Mouse (Mus musculus): ENCODE measurements around the gene Bloc1s2. TPM values are rescaled to one million over a fixed set of nuclear protein-coding genes. Genes with fewer than 3 reads are reported as not detected.

Gene Bloc1s2
- total RNA-seq (2017): 35.1 and 65.0 TPM in 2 replicates

DNA sequence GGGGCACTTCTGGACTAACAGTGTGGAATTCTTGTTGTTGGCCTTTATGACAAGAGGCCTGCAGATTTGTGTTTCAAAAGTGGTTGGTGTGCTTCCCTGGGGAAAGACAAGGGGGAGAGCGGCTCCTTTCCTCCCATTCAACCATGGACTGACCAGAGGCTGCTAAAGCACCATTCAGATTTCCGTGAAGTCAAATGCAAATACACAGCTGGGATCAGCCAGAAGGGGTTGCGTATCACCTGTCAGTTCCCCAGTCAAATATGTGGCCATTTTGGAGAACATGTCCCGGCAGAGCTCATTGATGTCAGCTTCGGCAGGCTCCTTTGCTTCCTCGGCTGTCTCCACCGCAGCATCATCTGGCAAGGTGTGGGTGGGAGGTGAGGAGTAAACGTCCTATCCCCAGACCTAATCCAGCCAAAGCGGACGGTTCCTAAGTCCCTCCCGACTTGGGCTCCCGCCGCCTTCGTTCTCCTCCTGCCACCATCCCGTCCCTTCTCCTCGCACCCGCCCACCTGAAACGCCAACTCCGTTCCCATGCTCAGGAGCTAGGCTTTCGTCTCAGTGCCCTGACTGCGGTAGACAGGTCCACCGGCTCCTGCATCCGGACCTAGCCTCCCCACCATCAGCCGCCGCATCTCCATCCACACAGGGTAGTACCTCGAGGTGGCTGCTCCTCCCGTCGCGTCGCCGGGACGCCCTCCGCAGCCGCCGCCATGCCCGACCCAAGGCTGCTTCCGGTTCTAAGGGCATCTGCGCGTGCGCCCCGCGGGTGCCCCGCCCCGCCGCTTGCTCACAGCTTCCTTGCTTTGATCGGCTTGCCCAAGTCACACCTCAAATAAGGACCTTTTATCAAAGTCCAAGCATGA, at the start of gene Bloc1s2:
TSS of gene Bloc1s2 (minus strand) at position 745 of the 866 bp plus-strand sequence.
- ATAC-seq (replicated peaks in 1 of 2; ENCODE audit: insufficient read depth in 1 of 2, low FRiP score in 2 of 2, low TSS enrichment in 1 of 2, low read depth in 1 of 2, poor library complexity in 2 of 2, severe bottlenecking in 2 of 2): peak; percentile 74 to 81

DNA sequence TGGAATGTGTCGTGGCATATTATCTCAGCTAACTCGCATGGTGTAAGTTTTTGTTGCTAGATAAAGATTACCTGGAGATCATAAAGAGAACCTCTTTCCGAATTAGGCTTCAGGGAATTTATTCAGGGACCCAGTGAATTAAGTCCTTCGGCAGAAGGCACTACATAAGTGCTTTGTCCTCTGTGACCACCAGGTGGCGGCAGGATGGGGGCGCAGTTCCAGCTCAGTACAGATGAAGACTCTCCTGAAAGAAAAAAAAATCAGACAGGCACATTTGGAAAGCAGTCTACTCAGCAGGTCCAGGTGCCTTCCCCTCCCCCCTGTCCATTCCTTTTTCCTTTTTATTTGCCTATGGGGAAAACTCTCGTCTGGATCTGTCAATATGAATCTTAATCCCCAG, 48.9 kb upstream of the Bloc1s2 start:
- no peak for ATAC-seq (replicated peaks in 1 of 2; ENCODE audit: insufficient read depth in 1 of 2, low FRiP score in 2 of 2, low TSS enrichment in 1 of 2, low read depth in 1 of 2, poor library complexity in 2 of 2, severe bottlenecking in 2 of 2)

DNA sequence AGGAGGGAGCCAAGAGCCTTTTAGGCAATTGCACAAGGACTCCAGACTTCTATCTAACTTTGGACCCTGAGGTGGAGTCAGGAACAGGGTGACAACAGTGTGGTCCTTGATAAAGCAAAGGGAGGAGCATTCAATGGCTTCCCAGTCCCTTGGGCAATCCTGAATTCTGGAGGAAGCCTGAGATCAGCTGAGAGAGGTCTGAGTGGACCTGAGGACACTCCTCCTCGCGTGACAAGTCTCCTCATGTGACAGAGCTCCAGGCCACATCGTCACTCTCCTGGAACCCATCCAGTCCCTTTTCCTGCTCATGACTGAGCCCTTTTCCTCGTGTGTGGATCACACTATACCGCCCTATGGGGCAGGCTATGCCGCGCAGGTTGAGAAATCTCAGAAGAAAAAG, 47.7 kb upstream of the Bloc1s2 start:
- ATAC-seq (replicated peaks in 1 of 2; ENCODE audit: insufficient read depth in 1 of 2, low FRiP score in 2 of 2, low TSS enrichment in 1 of 2, low read depth in 1 of 2, poor library complexity in 2 of 2, severe bottlenecking in 2 of 2): no peak

DNA sequence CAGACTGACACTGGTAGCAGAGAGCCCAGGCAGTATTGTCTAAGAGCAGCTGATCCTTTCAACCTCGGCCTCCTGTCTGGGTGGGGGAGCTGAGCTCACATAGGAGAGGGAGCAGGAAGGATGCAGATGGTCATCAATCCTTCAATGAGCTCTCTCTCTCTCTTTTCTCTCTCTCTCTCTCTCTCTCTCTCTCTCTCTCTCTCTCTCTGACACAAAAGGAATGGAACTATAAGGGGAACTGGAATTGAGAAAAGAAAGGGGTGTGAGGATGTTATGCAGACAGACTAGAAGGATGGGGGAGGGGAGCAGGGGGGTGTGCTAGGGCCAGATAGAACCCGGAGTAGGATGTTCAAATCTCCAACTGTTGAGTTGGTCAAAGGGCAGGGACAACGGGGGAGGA, 46.1 kb upstream of the Bloc1s2 start, which contains the start of gene Pkd2l1:
TSS of gene Pkd2l1 (minus strand) at position 101 of the 400 bp plus-strand sequence.
- no peak for ATAC-seq (replicated peaks in 1 of 2; ENCODE audit: insufficient read depth in 1 of 2, low FRiP score in 2 of 2, low TSS enrichment in 1 of 2, low read depth in 1 of 2, poor library complexity in 2 of 2, severe bottlenecking in 2 of 2)

DNA sequence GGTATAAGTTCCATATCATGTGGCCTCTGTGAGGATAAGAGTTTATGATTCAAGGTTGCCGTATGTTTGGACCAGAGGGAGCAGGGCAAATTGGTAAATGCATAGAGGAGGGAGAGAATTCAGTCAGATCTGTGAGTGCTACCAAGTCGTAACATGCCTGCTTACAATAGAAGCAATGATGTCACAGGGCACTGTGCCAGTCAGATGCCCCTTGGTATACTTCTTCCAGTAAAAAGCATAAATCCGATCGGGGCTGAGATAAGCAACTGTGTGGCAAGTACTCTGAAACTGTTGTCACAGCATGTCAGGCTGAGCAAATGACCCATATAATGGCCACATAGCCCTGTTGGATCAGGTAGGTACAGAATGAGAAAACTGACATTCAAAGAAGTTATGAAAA, 42.8 kb upstream of the Bloc1s2 start:
- ATAC-seq (replicated peaks in 1 of 2; ENCODE audit: insufficient read depth in 1 of 2, low FRiP score in 2 of 2, low TSS enrichment in 1 of 2, low read depth in 1 of 2, poor library complexity in 2 of 2, severe bottlenecking in 2 of 2): no peak

DNA sequence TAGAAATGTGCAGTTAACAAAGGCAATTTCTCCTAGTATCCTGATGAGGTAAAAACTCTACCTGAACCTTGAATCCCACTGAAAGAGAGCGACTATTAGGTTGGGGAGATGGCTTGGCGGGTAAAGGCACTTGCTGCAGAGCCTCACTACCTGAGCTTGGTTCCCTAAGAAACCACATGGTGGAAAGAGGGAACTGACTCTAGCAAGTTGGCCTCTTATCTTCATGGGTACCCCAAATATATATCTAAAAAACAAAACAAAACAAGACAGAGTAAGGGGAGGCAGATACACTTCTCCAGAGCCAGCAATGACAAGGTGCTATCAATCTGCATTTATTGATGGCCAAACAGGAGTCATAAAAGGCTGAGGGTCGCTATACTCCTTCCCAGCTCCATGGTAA, 37.7 kb upstream of the Bloc1s2 start:
- ATAC-seq (replicated peaks in 1 of 2; ENCODE audit: insufficient read depth in 1 of 2, low FRiP score in 2 of 2, low TSS enrichment in 1 of 2, low read depth in 1 of 2, poor library complexity in 2 of 2, severe bottlenecking in 2 of 2): no peak

DNA sequence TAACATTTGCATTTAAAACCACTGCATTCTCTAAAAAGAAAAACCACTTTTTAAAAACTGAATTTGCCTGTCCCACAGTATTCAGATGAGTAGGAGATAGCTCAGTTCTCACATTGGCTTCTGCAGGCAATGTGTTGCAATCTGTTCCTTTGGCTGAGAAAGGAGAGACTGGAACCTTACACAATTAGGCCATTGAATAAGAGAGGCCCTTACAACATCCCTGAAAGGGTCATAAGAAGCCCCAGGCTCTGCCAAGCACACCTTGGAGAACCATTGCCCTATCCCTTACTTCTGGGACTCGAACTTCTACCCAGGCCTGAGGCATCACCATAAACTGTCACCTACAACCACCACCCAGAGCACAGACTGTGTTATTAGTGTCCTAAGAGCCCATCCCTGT, 34.3 kb upstream of the Bloc1s2 start:
- ATAC-seq (replicated peaks in 1 of 2; ENCODE audit: insufficient read depth in 1 of 2, low FRiP score in 2 of 2, low TSS enrichment in 1 of 2, low read depth in 1 of 2, poor library complexity in 2 of 2, severe bottlenecking in 2 of 2): no peak; a peak in 1 of 4 replicates

DNA sequence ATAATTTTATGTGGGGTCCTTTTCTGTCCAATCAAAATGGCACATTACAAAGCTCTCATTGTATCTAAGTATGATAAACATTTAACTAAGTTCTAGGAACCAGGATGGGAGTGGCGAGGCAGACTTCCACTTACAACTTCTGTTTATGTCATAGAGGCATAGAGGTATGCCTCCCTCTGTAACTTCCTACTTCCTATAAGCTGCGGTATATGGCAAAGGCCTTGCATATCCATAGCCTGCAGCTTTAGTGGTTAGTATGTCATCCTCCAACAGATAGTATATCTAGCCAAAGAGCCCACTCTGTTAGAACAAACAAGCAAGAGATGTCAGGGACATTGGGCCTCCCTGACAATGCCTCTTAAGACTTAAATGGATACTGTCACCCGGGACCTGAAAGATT, 30.5 kb upstream of the Bloc1s2 start:
- ATAC-seq (replicated peaks in 1 of 2; ENCODE audit: insufficient read depth in 1 of 2, low FRiP score in 2 of 2, low TSS enrichment in 1 of 2, low read depth in 1 of 2, poor library complexity in 2 of 2, severe bottlenecking in 2 of 2): no peak

DNA sequence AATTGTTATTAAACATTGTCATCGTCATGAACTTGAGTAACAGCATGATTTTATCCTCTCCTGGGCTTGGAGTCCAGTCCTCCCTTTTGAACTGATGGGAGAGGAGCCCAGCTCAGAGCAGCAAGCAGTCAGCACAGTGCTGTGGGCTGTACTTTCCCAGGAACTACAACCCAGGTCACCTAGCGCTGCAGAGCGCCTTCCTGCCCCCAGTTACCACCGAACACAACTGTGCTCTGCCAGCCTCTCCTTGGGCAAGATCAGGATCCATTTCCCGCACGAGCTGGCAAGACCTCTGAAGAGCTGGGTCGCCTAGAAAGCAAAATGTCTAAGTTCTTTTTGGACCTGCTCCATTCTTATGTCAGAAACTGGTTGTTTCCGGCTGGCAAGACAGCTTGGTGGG, 28.6 kb upstream of the Bloc1s2 start:
- peak in 1 of 2 experiments; percentile 29; a peak in 1 of 4 replicates for ATAC-seq (replicated peaks in 1 of 2; ENCODE audit: insufficient read depth in 1 of 2, low FRiP score in 2 of 2, low TSS enrichment in 1 of 2, low read depth in 1 of 2, poor library complexity in 2 of 2, severe bottlenecking in 2 of 2)

DNA sequence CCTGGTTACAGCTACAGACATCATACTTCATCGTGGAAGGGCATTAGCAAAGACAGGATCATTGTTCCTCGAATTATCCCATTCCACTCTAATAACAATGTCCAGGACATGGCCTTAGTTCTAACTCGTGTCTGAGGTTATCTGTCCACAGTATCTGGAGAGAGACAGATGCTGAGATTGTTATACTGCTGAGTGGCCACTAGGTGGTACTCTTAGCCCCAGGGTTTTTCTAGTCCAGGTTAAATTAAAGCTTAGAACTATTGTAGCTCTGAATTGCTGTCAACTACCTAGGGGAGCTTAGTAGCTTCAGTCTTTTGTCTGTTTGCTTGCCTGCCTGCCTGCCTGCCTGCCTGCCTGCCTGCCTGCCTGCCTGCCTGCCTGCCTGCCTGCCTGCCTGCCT, 15.3 kb upstream of the Bloc1s2 start:
- ATAC-seq (replicated peaks in 1 of 2; ENCODE audit: insufficient read depth in 1 of 2, low FRiP score in 2 of 2, low TSS enrichment in 1 of 2, low read depth in 1 of 2, poor library complexity in 2 of 2, severe bottlenecking in 2 of 2): peak; percentile 42 to 53; a peak in 2 of 4 replicates

DNA sequence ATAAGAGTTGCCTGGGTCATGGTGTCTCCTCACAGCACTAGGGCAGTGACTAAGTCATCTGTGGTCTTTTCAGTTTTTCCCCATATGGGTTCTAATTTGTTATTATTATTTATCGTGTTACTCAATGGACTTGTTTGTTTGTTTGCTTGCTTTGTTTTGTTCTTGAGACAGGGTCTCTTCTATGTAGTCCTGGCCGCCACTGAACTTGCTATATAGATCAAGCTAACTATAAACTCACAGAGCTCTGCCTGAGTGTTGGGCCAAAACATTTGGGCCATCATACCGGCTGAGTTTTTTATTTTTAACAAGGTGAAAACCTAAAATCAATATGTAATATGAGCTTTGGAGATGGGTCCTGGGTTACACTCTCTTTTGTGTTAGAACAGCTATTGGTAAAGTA, 13.1 kb upstream of the Bloc1s2 start:
- ATAC-seq (replicated peaks in 1 of 2; ENCODE audit: insufficient read depth in 1 of 2, low FRiP score in 2 of 2, low TSS enrichment in 1 of 2, low read depth in 1 of 2, poor library complexity in 2 of 2, severe bottlenecking in 2 of 2): no peak

DNA sequence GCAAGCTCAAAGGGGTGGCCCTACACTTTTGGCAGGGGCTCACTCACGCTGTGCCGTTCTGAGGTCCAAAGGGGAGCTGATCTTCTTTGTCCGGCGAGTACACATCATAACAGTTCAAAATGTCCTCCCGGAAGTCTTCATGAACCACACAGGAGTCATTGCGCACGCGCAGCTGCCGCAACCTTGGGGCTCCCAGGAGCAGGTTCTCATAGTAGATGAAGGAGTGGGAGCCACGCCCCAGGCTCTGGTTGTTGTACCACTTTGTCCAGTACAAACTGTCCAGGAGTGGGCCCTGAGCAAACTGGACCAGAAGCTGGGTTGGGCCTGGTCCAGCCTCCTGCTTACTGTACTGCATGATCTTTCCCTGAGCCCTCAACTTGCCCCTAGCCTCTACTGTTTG, 10.8 kb upstream of the Bloc1s2 start:
- no peak; a peak in 1 of 4 replicates for ATAC-seq (replicated peaks in 1 of 2; ENCODE audit: insufficient read depth in 1 of 2, low FRiP score in 2 of 2, low TSS enrichment in 1 of 2, low read depth in 1 of 2, poor library complexity in 2 of 2, severe bottlenecking in 2 of 2)

DNA sequence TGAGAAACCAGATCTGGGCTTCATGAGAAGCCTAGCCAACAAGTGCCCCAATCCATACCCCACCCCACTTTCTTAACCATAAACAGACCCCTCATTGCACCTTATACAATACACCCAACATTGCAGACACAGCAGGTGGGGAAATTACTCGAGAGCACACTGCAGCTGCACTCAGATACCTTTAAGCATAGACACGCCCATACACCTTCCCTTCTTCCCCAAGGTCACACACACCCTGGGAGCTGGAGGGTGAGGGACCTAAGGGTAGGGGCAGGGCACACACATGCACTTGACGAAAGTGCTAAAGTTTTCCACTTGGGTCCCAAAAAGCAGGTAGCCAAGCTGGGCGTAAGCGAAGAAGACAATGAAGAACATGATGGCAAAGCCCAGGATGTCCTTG, 7.5 kb upstream of the Bloc1s2 start:
- ATAC-seq (replicated peaks in 1 of 2; ENCODE audit: insufficient read depth in 1 of 2, low FRiP score in 2 of 2, low TSS enrichment in 1 of 2, low read depth in 1 of 2, poor library complexity in 2 of 2, severe bottlenecking in 2 of 2): no peak

DNA sequence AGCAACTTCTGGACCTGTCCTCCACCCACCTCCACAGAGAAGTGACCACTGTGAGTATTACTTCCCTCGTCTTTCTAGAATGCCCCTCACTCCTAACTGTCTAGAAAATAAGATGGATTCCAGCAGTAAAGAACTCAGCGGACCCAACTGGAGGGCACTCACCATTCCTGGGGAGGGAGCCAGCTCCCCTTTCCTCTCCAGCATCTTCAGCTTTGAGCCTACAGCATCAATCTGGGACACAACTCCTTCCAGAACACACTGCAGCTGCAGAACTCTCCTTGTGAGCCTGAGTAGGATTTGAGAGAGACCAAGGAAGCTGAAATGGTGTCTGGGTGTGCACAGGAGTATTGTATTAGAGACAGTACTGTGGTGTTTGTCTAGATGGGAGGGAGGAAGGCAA, 2.7 kb upstream of the Bloc1s2 start:
- no peak for ATAC-seq (replicated peaks in 1 of 2; ENCODE audit: insufficient read depth in 1 of 2, low FRiP score in 2 of 2, low TSS enrichment in 1 of 2, low read depth in 1 of 2, poor library complexity in 2 of 2, severe bottlenecking in 2 of 2)

DNA sequence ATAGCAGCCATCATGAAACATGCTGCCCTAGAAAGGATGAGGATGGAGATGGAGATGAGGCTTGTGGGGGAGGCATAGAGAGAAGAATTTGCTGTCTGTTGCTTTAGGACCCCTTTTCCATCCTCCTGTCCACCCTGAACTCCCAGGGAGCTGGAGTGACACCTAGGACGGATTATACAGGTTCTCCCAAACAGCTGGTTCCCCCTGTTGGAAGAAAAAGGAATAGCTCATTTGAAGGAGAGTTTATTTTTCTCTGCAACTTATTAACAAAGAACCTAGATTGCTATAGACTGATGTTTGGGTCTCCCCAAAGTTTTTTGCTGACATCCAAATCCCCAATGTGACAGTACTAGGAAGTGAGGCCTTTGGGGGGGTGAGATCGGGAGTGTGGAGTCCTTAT, 2.1 kb upstream of the Bloc1s2 start:
- no peak for ATAC-seq (replicated peaks in 1 of 2; ENCODE audit: insufficient read depth in 1 of 2, low FRiP score in 2 of 2, low TSS enrichment in 1 of 2, low read depth in 1 of 2, poor library complexity in 2 of 2, severe bottlenecking in 2 of 2)

DNA sequence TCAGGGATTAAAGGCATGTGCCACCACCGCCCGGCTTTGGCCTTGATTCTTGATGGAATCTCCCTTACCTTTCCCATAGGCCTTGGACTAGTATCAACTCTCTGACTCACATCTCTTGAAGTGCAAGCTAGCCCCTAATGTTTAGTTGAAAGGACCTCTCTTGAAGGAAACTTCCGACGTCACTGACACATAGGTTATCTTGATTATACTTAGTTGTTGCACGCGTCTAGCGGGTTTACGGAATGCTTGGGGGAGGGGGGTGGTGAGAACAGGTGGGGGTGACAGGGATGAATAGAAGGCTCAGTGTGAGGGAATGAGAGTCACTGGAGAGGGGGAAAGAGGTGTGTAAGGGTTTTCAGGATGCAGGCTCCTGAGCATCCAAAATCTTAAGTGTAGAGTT, 705 bp upstream of the Bloc1s2 start:
- ATAC-seq (replicated peaks in 1 of 2; ENCODE audit: insufficient read depth in 1 of 2, low FRiP score in 2 of 2, low TSS enrichment in 1 of 2, low read depth in 1 of 2, poor library complexity in 2 of 2, severe bottlenecking in 2 of 2): no peak

DNA sequence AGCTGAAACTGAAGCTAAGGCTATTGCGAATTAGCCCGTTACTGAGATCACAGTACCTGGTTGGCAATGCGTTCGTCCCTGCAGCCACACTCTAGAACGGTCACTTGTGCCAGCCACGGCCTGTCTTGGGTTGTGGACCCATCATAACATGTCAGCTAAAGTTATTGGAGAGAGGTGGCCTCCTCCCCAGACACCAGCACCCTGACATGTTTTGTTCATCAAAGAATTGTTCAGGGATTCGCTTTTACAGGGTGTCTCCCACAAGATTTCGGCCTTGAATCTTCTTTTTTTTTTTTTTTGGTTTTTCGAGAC, 278 bp upstream of the Bloc1s2 start:
- 0 out of 4 replicates have a peak, but pooled peaks of 1 of the 2 experiments have one; percentile 4 for ATAC-seq (replicated peaks in 1 of 2; ENCODE audit: insufficient read depth in 1 of 2, low FRiP score in 2 of 2, low TSS enrichment in 1 of 2, low read depth in 1 of 2, poor library complexity in 2 of 2, severe bottlenecking in 2 of 2)

DNA sequence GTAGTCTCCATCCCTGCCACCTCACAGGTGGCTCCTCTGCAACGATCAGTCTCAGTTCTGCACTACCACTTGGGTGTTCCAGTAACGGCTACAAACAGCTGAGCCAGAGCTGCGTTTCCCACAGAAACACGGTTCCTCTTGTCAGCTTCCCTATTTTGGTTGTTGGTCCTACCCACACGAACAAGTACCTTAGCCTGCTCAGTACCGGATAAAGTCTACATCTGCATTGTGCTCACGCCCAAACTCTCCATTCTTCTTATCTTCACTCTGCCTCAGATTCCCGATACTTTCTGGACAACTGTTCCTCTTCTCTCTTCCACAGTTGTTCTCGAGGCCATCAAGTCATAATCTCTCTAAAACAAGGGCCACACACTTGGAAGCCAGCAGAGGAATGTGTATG, 1.9 kb downstream of the Bloc1s2 start:
- peak; percentile 68 to 81 for ATAC-seq (replicated peaks in 1 of 2; ENCODE audit: insufficient read depth in 1 of 2, low FRiP score in 2 of 2, low TSS enrichment in 1 of 2, low read depth in 1 of 2, poor library complexity in 2 of 2, severe bottlenecking in 2 of 2)

DNA sequence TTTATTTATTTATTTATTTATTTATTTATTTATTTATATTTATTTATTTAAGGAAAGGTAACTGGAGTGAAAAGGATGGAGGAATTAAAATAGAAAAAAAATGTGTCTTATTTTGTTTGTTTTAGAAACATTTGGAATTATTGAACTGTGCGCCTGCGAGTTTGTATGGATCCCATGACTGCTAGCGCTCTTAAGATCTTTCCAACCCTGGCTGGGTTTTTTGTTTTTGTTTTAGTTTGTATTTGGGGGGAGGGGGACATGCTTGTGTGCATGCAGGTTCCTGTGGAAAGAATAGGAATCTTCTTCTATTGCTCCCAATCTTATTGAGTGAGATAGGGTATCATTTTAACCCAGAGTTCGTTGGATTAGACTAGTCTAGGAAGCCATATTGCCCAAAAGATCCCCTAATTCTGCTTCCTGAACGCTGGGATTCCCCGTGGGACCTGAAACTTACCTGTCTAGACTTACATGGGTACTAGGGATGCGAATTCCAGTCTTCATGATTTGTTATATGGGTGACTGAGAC, 10.2 kb downstream of the Bloc1s2 start:
- ATAC-seq (replicated peaks in 1 of 2; ENCODE audit: insufficient read depth in 1 of 2, low FRiP score in 2 of 2, low TSS enrichment in 1 of 2, low read depth in 1 of 2, poor library complexity in 2 of 2, severe bottlenecking in 2 of 2): no peak
